Mouse (Mus musculus) liver, embryonic 14.5 days (tissue): ENCODE measurements around the gene Elavl2.

Source experiments
- CTCF ChIP-seq: IDR thresholded peaks from 2 replicates; pipeline ENCODE4 v1.5.1; 2016; ENCODE audit warnings: antibody characterized with exemption, low read depth, control low read depth
- EP300 ChIP-seq: IDR thresholded peaks from 2 replicates; pipeline ENCODE4 v1.6.1; 2016; ENCODE audit warnings: antibody characterized with exemption, low read depth

DNA sequence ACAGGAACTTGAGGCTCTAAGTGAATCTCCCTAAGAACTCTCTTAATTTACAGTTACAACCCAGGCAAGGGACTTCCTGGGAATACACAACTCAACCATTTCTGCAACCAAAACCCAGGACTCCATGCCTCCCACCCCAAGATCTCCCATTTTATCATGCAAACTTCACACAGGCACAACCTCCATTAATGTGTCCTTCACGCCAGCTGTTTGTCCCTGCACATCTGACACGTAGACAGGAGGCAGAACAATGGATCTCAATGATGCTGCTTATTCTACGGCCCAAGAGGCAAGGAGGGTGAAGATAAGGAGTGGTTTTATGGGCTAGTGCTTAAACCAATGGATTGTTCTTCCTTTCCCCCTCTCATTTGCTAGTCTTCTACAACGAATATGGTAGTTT is 176.8 kb downstream of the Elavl2 start:
- TF ChIP-seq CTCF, result no peak
- TF ChIP-seq EP300, result no peak
